Mouse (Mus musculus) induced T-regulatory cell, adult 2 months (primary cell): ENCODE results near the gene Adarb2.

Experiments used
- DNase-seq: peaks from one replicate; pipeline ENCODE4 v3.0.0-alpha.2; 2012; ENCODE audit warnings: low read depth

The Adarb2 gene

GRCm38 (mm10) chr13:8680470-8681129 is 477.9 kb downstream of the Adarb2 start:
- no peak for DNase-seq

GRCm38 (mm10) chr13:8691448-8691847 is 488.8 kb downstream of the Adarb2 start:
- DNase-seq: no peak

GRCm38 (mm10) chr13:8692787-8693186 is 490.1 kb downstream of the Adarb2 start:
- DNase-seq: no peak

- no peak for DNase-seq
Measured at GRCm38 (mm10) chr13:8698451-8698850, 495.8 kb downstream of the Adarb2 start.

- no peak for DNase-seq
Measured at GRCm38 (mm10) chr13:8699831-8700230, 497.2 kb downstream of the Adarb2 start.

- DNase-seq: no peak
Measured at GRCm38 (mm10) chr13:8700981-8701380, 498.3 kb downstream of the Adarb2 start.

- DNase-seq: no peak
Measured at GRCm38 (mm10) chr13:8705296-8705695, 502.6 kb downstream of the Adarb2 start.

- DNase-seq: no peak
Measured at GRCm38 (mm10) chr13:8713377-8713776, 510.7 kb downstream of the Adarb2 start.

- DNase-seq: no peak
Measured at GRCm38 (mm10) chr13:8729972-8730645, 527.4 kb downstream of the Adarb2 start.

GRCm38 (mm10) chr13:8737139-8737865 is 534.6 kb downstream of the Adarb2 start:
- DNase-seq: no peak

GRCm38 (mm10) chr13:8742792-8743191 is 540.1 kb downstream of the Adarb2 start:
- DNase-seq: peak; percentile 43

- peak; percentile 63 for DNase-seq
Measured at GRCm38 (mm10) chr13:8744565-8744964, 541.9 kb downstream of the Adarb2 start.

- DNase-seq: no peak
Measured at GRCm38 (mm10) chr13:8745596-8745995, 542.9 kb downstream of the Adarb2 start.

GRCm38 (mm10) chr13:8749451-8749850 is 546.8 kb downstream of the Adarb2 start:
- no peak for DNase-seq

GRCm38 (mm10) chr13:8760940-8761339 is 558.3 kb downstream of the Adarb2 start:
- no peak for DNase-seq

GRCm38 (mm10) chr13:8769654-8770227 is 567.1 kb downstream of the Adarb2 start:
- no peak for DNase-seq

- no peak for DNase-seq
Measured at GRCm38 (mm10) chr13:8770616-8771015, 568.0 kb downstream of the Adarb2 start.

GRCm38 (mm10) chr13:8780441-8780840 is 577.8 kb downstream of the Adarb2 start:
- peak; percentile 86 for DNase-seq

- DNase-seq: no peak
Measured at GRCm38 (mm10) chr13:8782636-8783035, 580.0 kb downstream of the Adarb2 start.

- DNase-seq: no peak
Measured at GRCm38 (mm10) chr13:8783686-8784307, 581.1 kb downstream of the Adarb2 start.

GRCm38 (mm10) chr13:8784308-8785061 is 581.8 kb downstream of the Adarb2 start:
- DNase-seq: no peak
